Mouse (Mus musculus): ENCODE measurements around the gene Car12.

- TF ChIP-seq POLR2A (IDR thresholded peaks at IDR 0.05; ENCODE audit: borderline replicate concordance, insufficient read depth, low read length) = no peak
- no peak for TF ChIP-seq CTCF (IDR thresholded peaks at IDR 0.05; ENCODE audit: borderline replicate concordance, insufficient read depth, low read depth, low read length)
Measured at GRCm38 (mm10) chr9:66770701-66771100, 57.2 kb downstream of the Car12 start.

All from cerebellum, adult 2 months (tissue).